Mouse (Mus musculus) embryo, embryonic 9.5 days (tissue): ENCODE measurements at regions not wholly inside any gene's neighbourhood (a gene's known extent, or its start where the extent isn't known, plus 50 kb on each side); places are given as distances from the start of the nearest gene placed in this dataset.

Source experiments
- DNase-seq: peaks from one replicate; pipeline ENCODE4 v3.0.0-alpha.2; 2017; ENCODE audit errors: extremely low spot score

DNA sequence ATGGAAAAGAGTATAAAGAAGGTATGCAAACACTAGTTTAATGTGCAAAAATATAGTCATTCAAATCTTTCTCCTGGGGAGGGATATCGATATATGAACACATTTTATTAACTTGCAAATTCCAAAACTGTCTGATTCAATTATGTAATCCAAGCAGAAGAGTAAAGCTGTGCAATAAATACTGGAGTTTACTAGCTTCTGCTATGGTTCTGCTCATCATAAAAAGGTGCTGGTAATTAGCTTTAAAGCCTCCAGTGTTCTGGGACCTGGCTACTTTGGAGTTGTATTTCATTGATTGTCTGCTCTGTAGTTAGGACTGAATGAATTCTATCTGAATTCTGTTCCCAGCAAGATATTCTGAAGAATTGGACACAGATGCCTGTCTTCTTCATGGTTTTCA, 602.7 kb upstream of the Akr1e1 start:
- no peak for DNase-seq

DNA sequence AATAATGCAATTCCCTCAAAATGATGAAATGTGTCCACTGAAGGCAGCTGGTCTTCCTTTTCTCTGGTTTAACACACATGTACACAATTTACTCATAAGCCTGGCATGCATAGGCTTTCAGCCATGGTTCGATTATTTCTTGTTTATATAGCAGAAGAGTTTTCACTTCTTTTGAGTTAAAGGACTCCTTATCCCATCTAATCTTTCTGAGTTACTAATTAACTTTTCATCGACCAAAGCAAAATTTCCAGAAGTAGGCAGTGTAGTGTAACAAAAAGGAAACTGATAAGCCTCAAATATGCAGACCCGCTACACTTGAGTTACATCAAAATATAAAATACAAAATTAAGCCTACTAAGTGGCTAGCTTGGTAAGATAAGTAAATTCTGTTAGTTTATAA, 620.5 kb upstream of the Akr1e1 start:
- no peak for DNase-seq

DNA sequence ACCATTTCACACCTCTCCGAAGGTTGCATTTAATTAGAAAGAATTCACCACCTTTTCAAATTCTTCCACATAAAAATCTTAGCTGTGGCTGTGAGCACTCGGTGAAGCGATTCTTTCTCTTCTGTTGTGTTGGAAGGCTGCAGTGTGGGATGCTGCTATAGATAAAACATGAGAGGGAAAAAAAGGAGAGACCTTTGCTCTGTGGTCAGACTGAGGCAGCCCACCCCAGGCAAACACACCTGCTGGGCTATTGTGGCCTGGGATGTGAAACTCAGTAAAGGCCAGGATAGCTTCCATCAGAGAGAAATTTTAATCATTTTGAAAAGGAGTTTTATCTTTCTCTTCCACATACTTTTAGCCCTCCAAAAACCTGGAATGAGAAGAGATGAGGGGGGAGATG, 625.3 kb upstream of the Akr1e1 start:
- no peak for DNase-seq

DNA sequence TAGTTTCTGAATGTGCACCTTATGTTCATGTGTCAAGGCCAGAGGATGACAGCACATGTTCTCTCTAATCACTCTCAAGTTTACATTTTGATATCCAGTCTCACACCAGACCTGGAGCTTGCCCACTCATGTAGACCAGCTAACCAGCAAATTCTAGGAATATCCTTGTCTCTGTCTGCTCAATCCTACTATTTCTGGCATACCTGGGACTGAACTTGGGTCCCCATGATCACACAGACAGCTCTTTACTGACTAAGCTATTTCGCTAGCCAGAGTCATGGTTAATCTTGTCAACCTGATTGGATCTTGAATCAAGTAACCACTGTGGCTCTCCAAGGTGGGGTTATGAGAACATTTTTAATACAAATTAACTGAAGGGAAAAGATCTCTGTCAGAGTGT, 625.9 kb upstream of the Klf6 start:
- no peak for DNase-seq

DNA sequence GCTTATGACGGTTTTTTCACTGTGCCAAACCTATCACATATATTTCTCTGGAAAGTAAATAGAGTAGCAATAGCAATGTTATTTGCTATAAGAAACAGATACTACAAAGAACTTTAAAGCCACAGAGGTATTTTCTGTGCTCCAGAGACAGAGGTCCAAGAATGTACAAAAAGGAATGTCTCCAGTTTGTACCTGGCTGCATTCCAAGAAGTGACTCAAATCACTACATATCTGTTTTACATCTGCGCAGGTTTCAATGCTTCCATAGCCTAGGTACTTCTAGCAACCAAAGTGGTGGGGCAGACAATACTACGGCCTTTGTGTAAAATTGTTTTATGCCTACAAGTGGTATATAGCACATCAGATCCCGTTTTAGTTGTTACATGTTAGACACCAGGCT, 620.7 kb upstream of the Klf6 start:
- DNase-seq = no peak

DNA sequence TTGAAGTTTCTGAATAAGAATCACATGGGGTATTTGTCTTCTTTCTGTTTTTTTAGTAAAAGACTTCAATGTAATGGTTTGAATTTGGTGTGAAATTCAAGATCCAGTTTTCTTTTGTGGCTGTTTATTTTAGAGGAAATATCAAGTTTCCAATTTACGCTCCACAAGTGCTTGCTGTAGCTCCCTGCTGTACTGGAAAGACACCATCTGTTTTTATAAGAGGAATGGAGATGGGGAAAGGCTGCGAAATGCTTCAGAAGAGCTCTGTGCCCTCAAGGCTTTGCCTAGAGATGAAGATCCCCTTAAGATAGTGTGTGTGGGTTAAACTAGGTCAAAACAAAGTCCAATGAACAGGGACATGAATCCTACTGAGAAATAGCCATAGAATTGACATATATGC, 618.5 kb upstream of the Klf6 start:
- no peak for DNase-seq

DNA sequence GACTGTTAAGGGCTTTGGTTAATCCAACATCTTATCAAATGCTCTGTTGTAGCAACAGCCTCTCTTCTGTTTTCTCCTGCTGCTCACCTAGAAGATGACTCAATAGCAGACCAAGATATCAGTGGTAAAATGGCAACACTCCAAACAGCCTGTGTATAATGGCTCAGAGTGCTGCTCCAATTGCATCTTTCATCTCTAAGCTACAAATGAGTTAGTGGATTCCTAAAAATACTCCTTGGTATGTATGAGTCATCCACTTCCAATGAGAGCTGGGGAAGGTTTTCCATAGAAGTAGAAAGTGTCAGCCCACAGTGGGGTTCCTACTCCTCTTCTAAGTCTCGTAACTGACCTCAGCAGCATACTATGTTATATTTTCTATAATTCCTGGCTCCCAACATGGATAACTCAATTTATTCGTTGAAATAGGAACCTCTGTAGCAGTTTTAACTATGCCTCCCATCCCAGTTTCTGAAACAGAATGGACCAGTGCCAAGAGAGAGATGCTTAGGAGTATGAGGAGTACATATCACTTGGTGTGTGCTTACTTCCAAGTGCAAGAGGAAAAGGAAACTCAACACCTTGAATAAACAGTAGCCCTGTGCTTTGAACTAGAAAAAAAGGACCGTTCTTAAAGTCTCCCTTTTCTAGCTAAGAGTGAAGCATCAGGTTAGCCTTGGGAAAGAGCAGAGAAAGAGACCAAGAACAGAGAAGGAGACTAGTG, 612.5 kb upstream of the Klf6 start:
- DNase-seq = no peak

DNA sequence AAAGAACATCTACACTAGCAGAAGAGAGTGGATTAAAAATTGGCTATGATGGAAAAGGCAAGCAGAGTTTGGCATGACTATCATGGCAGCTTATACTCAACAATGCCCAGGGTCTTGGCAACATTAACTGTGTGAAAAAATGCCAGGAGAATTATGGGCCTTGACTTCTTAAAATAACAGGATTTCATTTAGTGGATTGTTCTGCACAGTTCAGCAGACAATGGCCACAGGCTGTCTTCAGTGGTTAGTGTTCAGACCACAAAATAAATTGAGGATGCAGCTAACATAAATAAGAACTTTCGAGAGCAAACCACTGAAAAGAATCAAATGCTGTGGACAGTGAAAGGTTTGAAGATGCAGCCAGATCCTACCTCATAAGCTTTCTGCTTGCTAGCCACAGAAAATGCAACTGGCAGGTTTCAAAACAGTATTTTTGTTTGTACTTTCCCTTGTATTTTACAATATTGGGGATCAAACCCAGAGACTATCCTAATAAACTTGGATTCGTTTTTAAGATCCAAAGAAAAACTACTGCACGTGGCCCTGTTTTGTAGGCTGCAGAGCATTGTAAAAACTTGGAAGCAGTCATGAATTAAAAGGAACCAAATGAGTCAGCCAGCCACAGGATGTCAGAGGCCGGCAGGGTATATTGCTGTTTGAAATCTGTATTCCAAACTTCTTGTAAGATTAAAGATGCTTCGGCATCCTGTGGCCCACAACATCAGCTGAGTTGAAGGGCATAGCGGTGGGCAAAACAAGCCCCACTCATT, 603.2 kb upstream of the Klf6 start:
- no peak for DNase-seq

DNA sequence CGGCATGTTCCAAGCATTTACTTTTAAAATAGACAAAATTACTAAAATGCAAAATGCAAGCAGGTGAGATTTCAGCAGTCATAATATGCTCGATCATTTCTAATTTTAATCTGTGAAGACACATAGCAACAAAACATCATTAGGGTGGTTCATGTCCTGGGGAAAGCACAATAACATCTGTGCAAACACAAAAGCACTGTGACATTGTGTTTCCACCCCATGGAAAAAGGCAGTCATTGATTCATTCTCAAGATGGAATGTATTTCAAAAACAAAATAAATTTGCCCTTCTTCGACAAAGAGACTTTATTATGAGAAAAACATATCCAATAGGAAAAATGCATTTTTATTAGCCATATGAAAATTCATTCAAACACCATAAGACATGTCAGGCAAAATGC, 601.5 kb upstream of the Klf6 start:
- no peak for DNase-seq

DNA sequence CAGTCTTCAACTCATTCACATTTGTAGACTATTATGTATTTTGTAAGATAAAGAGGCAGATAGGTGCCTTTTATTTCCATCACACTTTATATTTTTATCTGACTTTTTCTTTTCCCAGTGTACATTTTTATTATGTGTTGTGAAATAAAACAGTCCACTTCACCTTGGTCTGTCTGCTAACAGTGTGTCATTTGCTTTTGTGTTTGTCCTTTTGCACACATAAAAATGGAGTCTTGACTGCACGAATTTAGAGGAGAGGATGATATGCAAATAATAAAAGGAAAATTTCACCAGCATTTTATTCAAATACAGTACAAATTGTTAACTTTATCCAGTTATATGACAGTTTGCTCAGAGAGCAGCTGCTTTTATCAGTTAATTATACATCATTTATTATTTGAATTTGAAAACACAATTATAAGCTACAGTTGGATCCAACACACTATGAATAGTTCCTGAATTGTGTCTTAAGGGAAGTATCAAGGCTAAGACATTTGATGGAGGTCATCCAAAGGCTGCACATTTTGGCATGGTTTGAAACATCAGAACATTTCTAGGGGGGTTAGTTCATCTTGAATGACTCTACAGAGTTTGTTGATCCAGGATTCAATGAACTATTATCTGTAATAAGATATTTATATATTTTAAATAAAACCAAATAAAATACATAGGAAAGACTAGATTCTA, 588.6 kb upstream of the Klf6 start:
- DNase-seq = no peak

DNA sequence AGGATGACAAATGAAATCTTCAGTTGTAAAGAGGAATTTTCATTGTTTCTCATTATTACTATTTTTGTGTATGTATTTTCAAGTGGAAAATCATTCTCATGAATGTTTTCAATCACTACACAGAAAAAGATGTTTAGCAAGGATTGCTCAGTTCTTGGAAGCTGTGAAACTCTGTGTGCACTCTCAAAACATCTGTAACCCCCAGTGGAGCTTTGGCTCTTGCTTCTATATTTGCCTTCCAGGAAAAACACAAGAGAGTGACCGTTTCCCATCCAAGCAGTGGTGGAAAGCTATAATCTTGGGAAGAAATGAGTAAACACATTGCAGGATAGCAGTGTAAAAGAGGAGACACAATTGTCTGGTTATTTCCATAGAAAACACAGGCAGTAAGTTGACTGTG, 584.7 kb upstream of the Klf6 start:
- DNase-seq = no peak

DNA sequence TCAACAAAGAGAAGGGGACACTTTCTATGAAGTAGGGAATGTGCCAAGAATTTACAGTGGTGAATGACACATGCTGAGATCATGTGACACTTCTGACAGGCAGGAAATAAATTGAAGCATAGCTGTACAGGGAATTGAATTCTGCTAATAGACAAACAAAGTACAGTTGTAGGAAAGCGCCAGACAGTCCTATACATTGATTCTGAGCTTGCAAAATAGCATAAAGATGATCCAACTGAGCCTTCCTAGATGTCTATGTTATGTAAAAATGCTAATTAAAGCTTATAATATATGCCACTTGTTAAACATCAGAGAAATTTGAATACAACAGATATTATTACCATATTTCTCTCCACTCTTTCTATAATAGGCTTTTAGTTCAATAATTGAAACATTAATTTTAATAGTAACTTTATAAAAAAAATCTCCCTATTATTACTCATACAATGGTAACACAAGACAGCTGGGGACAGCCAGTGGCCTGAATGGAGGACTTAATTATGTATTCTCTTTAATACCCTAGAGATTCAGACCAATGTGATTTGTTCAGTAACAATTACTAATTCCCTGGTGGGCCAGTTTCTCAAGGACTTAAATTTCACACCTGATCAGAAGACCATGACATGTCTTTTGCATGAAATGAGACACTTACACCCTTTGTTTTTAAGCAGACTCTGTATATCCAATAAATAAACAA, 571.4 kb upstream of the Klf6 start:
- DNase-seq = no peak

DNA sequence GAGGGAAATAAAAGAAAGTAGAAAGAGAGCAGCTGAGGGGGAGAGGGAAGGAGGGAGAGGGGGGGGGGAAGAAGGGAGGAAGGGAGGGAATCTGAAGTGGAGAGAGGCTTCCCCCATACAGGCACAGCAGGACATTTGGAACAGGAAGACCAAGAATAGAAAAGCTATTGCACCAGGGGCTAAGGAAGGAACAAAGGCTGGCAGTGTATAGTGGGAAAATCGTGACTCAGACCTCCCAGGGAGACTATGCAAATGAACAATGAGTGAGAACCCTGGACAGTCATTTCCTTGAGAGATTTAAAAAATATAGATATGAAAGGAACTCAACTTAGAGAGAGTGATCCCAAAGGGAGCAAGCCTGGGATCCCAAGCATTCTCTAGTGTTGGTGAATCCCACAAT, 559.1 kb upstream of the Klf6 start:
- peak; percentile 7 for DNase-seq

DNA sequence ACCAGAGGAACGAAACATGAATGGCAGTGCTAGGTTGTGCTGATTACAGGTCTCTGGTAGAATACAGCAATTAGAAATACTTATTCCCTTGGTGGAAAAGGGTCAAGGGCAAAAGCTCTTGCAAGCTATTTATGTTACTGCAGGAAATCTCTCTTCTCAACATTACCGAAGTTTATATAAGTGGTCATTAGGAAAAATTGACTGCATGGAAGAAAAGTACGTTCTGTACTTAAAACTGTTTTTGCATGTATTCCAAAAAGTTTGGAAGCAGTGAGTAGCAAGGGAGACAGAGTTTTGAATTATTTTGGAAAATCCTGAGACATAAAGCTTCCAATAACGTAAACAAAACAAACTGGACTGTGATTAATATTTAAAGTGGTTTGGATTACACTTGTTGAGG, 554.6 kb upstream of the Klf6 start:
- DNase-seq = no peak

DNA sequence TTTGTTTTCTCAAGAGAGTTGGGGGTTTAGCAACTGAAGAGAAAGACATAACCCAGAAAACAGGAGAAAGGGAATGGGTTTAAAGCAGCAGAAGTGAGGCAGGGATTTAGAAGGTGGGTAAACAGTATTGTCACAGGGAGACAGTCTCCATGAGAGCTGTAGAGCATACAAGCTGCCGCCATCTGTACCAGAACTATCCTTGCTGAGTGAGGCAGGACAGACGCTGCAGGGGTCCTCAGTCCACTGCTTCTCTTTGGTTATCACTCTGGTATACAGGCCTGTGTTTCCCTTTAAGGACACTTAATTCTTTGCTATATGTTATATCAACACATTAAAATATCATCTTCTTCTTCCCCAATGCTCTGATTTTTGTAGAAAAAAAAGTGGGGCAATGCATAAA, 548.0 kb upstream of the Klf6 start:
- no peak for DNase-seq

DNA sequence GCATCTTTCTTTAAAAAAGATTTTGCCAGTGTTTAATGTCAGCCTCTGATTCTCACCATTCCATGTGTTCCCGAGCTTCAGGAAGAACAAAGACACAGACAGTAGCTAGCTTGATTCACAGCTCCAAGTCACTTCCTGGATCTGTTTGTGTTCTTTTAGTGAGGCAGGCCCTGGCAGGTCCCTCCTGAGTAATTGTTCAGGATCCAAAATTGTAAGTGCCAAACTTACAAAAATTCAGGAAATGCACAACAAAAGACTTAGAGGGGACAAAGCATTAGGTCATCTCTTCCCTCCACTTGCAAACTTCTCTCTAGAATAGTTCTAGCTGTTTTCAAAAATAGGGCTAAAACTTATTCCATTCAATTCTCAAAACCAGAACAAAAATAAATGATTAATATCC, 546.3 kb upstream of the Klf6 start:
- no peak for DNase-seq

DNA sequence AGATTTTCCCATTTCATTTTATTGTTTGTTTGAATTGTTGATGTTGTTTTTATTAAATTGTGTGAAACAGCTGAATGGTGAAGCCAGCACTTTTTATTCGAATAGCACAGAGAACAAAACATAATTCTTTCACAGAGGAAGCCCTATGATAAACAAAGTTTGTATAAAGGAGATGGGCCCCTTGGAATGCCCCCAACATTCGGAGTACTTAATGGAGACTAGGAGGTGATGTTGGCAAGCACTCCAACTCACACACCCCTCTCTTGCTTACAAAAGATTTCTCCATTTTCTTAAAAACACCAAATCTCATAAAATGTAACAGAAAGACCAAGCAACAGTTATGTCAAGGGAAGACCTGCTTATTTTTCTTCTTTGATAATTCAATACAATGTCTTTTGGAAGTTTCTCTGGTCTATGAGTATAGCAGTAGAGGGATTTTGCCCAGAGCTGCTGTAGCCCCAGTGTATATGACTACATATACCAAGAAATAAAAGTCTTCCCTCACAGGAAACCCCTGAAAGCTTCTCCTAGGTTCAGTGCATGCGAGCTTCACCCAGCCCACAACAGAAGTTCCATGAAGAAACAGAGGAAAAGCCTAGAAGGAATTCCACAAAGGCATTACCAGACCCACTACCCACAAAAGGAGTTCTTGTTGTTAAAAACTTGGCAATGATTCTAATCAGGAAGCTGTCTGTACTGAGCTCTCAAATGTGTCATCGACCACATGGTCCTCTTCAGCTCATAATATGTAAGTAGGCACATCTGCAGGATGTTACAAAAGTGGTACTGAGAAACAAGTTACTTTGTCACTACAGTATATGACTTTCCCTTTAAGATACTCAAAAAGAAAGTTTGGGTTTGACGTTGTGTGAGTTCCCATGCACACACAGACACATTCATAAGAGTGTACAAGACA, 543.1 kb upstream of the Klf6 start:
- DNase-seq = no peak

DNA sequence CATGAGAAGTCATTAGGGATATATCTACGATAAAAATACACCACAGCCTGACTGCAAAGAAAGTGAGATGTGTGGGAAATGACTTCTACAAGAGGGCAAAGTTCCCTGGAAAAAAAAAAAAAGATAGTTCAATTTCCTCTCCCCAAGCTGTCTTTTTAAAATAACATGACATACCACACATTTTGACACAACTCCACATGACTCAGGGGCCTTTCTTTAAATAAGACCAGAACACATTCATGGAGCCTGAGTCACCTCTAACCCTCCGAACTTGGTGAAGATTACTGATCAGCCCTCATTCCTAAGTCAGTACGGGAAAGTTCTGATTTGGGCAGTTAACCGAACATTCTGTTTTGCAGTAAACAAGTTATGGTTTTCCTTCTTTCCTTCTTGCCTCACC, 515.6 kb upstream of the Klf6 start:
- DNase-seq = no peak

DNA sequence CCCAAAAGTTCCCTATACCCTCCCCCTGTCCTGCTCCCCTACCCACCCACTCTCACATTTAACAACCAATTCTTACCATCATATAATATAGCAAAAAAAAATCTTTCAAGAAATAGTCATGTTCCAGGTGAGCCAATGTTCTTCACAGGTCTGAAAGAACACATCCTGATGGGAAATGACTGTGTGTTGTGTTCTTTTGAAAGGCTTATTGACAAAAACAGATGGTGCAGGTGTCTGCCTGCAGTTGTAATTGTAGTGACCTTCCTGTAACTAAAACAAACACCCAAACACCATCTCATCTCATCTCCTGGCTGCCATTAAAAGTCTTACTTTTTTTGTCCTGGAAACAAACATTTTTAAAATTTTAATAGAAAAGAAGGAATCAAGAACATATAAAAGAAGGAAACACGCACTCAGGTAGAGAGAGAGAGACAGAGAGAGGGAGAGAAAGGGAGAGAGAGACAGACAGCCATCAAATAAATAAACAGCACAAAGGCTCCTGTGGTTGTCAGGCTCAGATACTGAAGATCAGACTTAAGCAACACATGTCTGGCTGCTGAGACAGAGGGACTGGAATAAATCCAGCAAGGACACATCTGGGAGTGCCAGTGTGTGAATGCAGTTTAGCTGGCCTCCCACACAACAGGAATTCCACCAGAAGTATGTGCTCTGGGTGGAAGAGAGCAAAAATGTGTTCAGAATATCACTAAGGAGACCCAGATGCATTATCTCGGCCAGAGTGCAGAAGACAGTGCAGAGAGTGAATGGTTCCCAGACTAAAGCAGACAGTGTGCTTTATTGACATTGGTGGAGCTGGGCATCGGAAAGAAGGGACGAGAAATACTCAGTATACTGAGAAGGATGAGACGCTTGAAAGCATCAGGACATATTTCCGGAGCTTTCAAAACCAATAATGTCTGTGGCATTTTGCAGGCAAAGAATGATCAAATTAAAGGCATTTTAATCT, 513.5 kb upstream of the Klf6 start:
- no peak for DNase-seq
